Mouse (Mus musculus) WW6 (cell line): ENCODE results near the gene Pgap1.

Experiments
- DNase-seq: peaks from one replicate; pipeline ENCODE4 v3.0.0-alpha.2; 2013; ENCODE audit warnings: low read depth, low spot score

The Pgap1 gene

GRCm38 (mm10) chr1:54557301-54558229 lies at the start of gene Pgap1:
Gene Pgap1, minus strand, starts transcription at chr1:54557684.
- peak; percentile 79 for DNase-seq

- no peak for DNase-seq
Measured at GRCm38 (mm10) chr1:54606936-54607335, 49.5 kb upstream of the Pgap1 start.

- DNase-seq, result no peak
Measured at GRCm38 (mm10) chr1:54601692-54602091, 44.2 kb upstream of the Pgap1 start.

GRCm38 (mm10) chr1:54600275-54600674 lies 42.8 kb upstream of the Pgap1 start:
- no peak for DNase-seq

- no peak for DNase-seq
Measured at GRCm38 (mm10) chr1:54597594-54598217, 40.2 kb upstream of the Pgap1 start.

GRCm38 (mm10) chr1:54596151-54596550 lies 38.7 kb upstream of the Pgap1 start:
- no peak for DNase-seq

- DNase-seq, result no peak
Measured at GRCm38 (mm10) chr1:54587076-54587475, 29.6 kb upstream of the Pgap1 start.

- DNase-seq, result no peak
Measured at GRCm38 (mm10) chr1:54585971-54586555, 28.6 kb upstream of the Pgap1 start.

GRCm38 (mm10) chr1:54585278-54585846 lies 27.9 kb upstream of the Pgap1 start:
- DNase-seq, result peak; percentile 52

GRCm38 (mm10) chr1:54584588-54585277 lies 27.2 kb upstream of the Pgap1 start:
- no peak for DNase-seq

GRCm38 (mm10) chr1:54578358-54579184 lies 21.1 kb upstream of the Pgap1 start:
- DNase-seq, result no peak

GRCm38 (mm10) chr1:54569102-54569501 lies 11.6 kb upstream of the Pgap1 start:
- no peak for DNase-seq

- DNase-seq, result no peak
Measured at GRCm38 (mm10) chr1:54563923-54564322, 6.4 kb upstream of the Pgap1 start.

- no peak for DNase-seq
Measured at GRCm38 (mm10) chr1:54556586-54557221, 780 bp downstream of the Pgap1 start.

- DNase-seq, result no peak
Measured at GRCm38 (mm10) chr1:54555364-54556140, 1.9 kb downstream of the Pgap1 start.

- DNase-seq, result no peak
Measured at GRCm38 (mm10) chr1:54552621-54553020, 4.9 kb downstream of the Pgap1 start.

GRCm38 (mm10) chr1:54545200-54545599 lies 12.3 kb downstream of the Pgap1 start:
- DNase-seq, result no peak

GRCm38 (mm10) chr1:54542920-54543319 lies 14.6 kb downstream of the Pgap1 start:
- no peak for DNase-seq

GRCm38 (mm10) chr1:54531170-54531569 lies 26.3 kb downstream of the Pgap1 start:
- no peak for DNase-seq
